Mouse (Mus musculus) gonadal fat pad, adult 2 months (tissue): ENCODE measurements around the gene Gm12169. TPM values are rescaled to one million over a fixed set of nuclear protein-coding genes. Genes with fewer than 3 reads are reported as not detected.

Experiments used
- polyA plus RNA-seq: library from polyadenylated mRNA; depleted of rRNA; stranded (reverse); fragments of >200 nt; gene quantifications from 2 replicates; pipeline ENCODE4 v1.2.3, GENCODE M21; 2012; rRNA removed

Gene Gm12169
- polyA plus RNA-seq, 1 experiment: not detected

Other genes with a start within 250 kb of the Gm12169 start
- 1.5 and 2.7 TPM in 2 replicates for gene Cyfip2, start 211.4 kb upstream of the Gm12169 start, polyA plus RNA-seq
- gene Itk, start 134.7 kb upstream of the Gm12169 start, polyA plus RNA-seq: 0.19 and 0.20 TPM in 2 replicates
- 0.31 and 0.37 TPM in 2 replicates for gene Fam71b, start 127.7 kb upstream of the Gm12169 start, polyA plus RNA-seq
- 15.2 and 15.9 TPM in 2 replicates for gene Med7, start 87.3 kb upstream of the Gm12169 start, polyA plus RNA-seq
- 0.14 and 0.22 TPM in 2 replicates for gene Havcr2, start 69.3 kb upstream of the Gm12169 start, polyA plus RNA-seq
- not detected in 2 replicates for gene BC053393, start 47.3 kb downstream of the Gm12169 start, polyA plus RNA-seq
- not detected in 2 replicates for gene Dppa1, start 105.0 kb downstream of the Gm12169 start, polyA plus RNA-seq
- 0.28 and 0.79 TPM in 2 replicates for gene Timd2, start 182.8 kb downstream of the Gm12169 start, polyA plus RNA-seq
- 0.08 TPM in 1 of 2 replicates, not detected in the other for gene Havcr1, start 210.9 kb downstream of the Gm12169 start, polyA plus RNA-seq